Mouse (Mus musculus): ENCODE results near the gene Srgap2. TPM values are rescaled to one million over a fixed set of nuclear protein-coding genes. Genes with fewer than 3 reads are reported as not detected.

The Srgap2 gene
- polyA plus RNA-seq, 1 experiment from 2014 or later, result 16.9 TPM

DNA sequence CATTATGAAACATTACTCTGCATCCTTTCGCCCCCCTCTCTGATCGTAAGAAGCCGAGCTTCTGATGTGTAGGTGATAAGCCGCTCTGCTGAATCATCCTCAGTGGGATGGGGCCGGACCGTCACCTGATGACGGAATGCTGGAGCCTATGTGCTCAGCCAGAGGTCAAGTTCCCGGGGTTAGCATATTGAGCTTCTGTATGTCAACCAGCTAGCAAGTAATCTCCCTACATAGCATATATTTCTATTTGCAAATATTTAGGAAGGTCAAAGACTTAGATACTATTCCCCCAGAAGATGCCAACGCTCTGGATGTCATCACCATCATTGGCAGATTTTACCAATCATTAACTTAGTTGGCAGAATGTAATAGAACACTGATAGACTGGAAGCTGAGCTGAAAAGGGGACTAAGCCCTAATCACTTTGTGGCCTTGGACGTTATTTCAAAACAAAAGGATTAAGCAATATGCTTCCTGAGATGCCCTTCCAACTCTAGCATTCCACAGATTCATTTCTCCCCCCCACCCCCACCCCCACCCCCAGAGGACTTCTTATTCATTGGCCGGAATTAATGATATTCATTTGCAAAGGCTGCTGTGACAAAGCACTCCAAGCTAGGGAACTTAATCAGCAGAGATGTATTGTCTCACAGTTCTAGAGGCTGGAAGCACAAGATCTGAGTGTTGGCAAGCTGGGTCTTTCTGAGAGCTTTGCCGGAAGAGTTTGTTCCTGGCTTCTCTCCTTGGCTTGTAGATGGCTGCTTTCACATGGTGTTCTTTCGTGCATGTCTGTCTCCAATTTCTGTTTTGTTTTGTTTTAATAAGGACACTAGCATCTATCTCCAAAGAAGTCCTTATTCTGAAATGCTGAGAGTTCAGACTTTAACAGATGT is 19.9 kb upstream of the Srgap2 start:
- Histone ChIP-seq H3K27me3 (no peaks in the 10 kb centered on the region), H3K4me1 (peaks cover 4% of the 10 kb centered on the region; the same call in 1 of the 2 replicates), H3K9ac (no peak overlapping the region), H3K27ac (no peak overlapping the region), H3K4me2 (replicated peaks) (no peak overlapping the region), H3K9me3 (replicated peaks) (no peaks in the 10 kb centered on the region), H3K4me3 (no peak overlapping the region), H3K36me3 (no peaks in the 10 kb centered on the region)
- 83% methylated on average over 13 of the region's 13 CpGs for WGBS
- no peak for ATAC-seq (ENCODE audit: low FRiP score)

DNA sequence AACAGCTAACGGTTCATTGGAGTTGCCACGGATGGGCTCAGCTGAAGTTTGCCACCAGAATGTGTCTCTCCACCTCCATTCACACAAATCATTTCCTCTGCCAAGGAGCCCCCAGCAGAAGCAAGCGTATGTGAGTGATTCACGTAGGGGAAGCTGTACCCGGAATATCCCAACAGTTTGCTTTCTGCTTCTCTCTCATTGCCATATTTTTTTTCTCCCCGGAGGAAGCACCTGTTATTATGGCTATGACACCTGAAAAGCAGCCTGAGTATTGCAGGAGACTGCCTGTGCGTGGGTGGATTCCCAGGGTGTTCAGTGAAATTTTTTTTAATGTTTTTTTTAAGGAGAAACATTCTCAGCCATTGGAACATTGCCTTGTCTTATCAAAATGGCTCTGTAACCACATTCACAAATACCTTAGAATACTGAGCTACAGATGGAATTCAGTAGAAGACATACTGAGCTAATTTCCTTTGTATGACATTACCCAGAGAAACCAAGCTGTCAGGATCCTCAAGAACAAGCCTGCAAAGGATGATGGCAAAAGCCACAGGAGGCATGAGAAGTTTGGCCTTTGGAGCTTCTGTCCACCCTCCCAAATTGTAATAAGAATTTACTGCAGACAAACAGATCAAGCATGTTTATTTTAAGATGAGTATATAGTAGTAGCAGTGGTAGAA is 16.9 kb upstream of the Srgap2 start:
- ATAC-seq (ENCODE audit: low FRiP score), result no peak
- no peak overlapping the region for H3K27ac ChIP-seq
- H3K9me3 ChIP-seq (replicated peaks), result no peaks in the 10 kb centered on the region
- H3K4me3 ChIP-seq, result no peak overlapping the region
- no peaks in the 10 kb centered on the region for H3K36me3 ChIP-seq
- no peak overlapping the region for H3K4me2 ChIP-seq (replicated peaks)
- H3K27me3 ChIP-seq, result no peaks in the 10 kb centered on the region
- 80% methylated on average over 7 of the region's 7 CpGs for WGBS
- H3K9ac ChIP-seq, result no peak overlapping the region
- H3K4me1 ChIP-seq, result peaks cover 10% of the 10 kb centered on the region

DNA sequence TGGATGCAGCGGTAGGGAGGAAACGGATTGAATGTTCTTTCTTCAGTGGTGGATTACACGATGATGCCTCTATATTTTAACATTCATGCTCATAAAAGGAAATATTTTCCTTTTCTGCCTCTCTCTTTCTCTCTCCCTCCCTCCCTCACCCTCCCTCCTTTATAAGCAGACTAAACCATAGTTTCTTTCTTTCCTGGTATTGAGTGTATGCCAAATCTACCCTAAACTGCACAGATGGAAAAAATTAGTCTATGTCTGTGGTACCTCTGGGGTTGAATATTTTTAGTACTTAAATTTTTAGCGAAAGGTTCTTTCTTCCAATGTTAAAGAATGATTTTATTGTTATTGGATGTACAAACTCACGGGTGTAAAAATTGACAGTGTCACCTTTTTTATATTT is 14.8 kb upstream of the Srgap2 start:
- Histone ChIP-seq H3K4me2 (replicated peaks) (no peak overlapping the region), H3K27ac (no peak overlapping the region), H3K9me3 (replicated peaks) (no peaks in the 10 kb centered on the region), H3K4me3 (no peak overlapping the region), H3K27me3 (no peaks in the 10 kb centered on the region), H3K9ac (no peak overlapping the region), H3K36me3 (no peaks in the 10 kb centered on the region), H3K4me1 (peaks cover 6% of the 10 kb centered on the region; the same call in 1 of the 2 replicates)
- ATAC-seq (ENCODE audit: low FRiP score), result no peak
- 80% methylated on average over 5 of the region's 5 CpGs for WGBS

GRCm38 (mm10) chr1:131541431-131541830 is 14.3 kb upstream of the Srgap2 start:
- H3K27ac ChIP-seq, result no peak overlapping the region; the same call in 1 of the 2 replicates
- no peaks in the 10 kb centered on the region for H3K27me3 ChIP-seq
- H3K4me1 ChIP-seq, result peaks cover 6% of the 10 kb centered on the region; the same call in 1 of the 2 replicates
- no peaks in the 10 kb centered on the region for H3K36me3 ChIP-seq
- no peak overlapping the region for H3K4me3 ChIP-seq
- no peaks in the 10 kb centered on the region for H3K9me3 ChIP-seq (replicated peaks)
- WGBS, result 47% methylated on average over 3 of the region's 3 CpGs
- no peak for ATAC-seq (ENCODE audit: low FRiP score)
- no peak overlapping the region for H3K4me2 ChIP-seq (replicated peaks)
- no peak overlapping the region for H3K9ac ChIP-seq

DNA sequence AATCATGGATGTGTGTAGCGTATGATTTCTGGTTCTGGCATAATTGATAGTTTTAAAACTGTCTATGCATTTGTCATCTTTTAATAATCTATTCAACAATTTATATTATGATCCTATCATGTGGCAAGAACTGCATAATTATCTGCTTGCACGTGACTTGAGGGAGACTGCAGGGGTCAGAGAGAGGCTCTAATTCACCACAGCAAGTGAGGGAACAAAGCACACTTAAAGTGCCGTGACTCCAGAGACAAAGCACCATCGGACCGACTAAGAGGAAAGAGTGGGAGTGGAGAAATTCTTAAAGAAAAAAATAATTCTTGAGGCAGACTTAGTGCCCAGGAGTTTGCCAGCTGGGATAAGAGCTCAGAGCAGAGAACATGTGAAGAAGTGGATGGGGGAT is 13.6 kb upstream of the Srgap2 start:
- 46% methylated on average over 5 of the region's 5 CpGs for WGBS

GRCm38 (mm10) chr1:131539771-131540170 is 12.6 kb upstream of the Srgap2 start:
- no peak for ATAC-seq (ENCODE audit: low FRiP score)
- no peak overlapping the region for H3K27ac ChIP-seq
- no peak overlapping the region for H3K4me2 ChIP-seq (replicated peaks)
- H3K4me1 ChIP-seq, result peaks cover 6% of the 10 kb centered on the region; the same call in 1 of the 2 replicates
- no peaks in the 10 kb centered on the region for H3K36me3 ChIP-seq
- no peak overlapping the region for H3K4me3 ChIP-seq
- no peak overlapping the region for H3K9ac ChIP-seq
- H3K27me3 ChIP-seq, result no peaks in the 10 kb centered on the region
- 93% methylated on average over 4 of the region's 4 CpGs for WGBS
- no peaks in the 10 kb centered on the region for H3K9me3 ChIP-seq (replicated peaks)

More for the DNA sequence above, 13.6 kb upstream of the Srgap2 start:
- no peaks in the 10 kb centered on the region for H3K9me3 ChIP-seq (replicated peaks)
- H3K27ac ChIP-seq, result no peak overlapping the region
- H3K4me2 ChIP-seq (replicated peaks), result no peak overlapping the region
- ATAC-seq (ENCODE audit: low FRiP score), result no peak
- no peak overlapping the region for H3K4me3 ChIP-seq
- H3K9ac ChIP-seq, result no peak overlapping the region
- H3K27me3 ChIP-seq, result no peaks in the 10 kb centered on the region
- H3K4me1 ChIP-seq, result peaks cover 6% of the 10 kb centered on the region; the same call in 1 of the 2 replicates
- no peaks in the 10 kb centered on the region for H3K36me3 ChIP-seq

DNA sequence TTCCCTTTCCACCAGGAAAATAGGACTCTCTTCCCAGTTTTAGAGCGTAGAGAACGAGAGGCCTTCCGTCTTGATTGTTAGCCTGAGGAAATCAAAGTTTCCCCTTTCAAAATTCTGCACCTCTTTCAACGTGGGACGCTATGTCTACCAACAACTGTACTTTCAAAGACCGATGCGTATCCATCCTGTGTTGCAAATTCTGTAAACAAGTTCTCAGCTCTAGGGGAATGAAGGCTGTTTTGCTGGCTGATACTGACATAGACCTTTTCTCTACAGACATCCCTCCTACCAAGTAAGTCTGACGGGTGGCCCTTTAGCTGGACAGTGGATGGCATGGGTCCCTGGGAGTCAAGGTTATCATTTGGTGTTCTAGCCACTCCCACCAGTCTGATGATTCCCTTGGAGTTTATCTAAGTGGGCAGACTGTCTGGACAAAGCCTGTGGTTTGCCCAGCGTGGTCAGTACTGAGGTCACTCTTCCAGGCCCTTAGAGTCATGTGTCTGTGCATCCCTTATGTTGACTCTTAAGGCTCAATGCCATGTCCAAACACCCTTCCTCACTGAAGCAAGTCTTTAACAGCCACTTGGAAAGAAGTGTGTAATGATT is 1.5 kb upstream of the Srgap2 start:
- Histone ChIP-seq H3K4me3 (peak overlapping the region; percentile 72), H3K9ac (peak overlapping the region; percentile 59), H3K27me3 (no peaks in the 10 kb centered on the region), H3K4me2 (replicated peaks) (peak overlapping the region; percentile 97), H3K36me3 (no peaks in the 10 kb centered on the region), H3K4me1 (peaks cover 34% of the 10 kb centered on the region), H3K9me3 (replicated peaks) (no peaks in the 10 kb centered on the region), H3K27ac (no peak overlapping the region)
- WGBS, result 2% methylated on average over 9 of the region's 9 CpGs
- ATAC-seq (ENCODE audit: low FRiP score), result no peak

DNA sequence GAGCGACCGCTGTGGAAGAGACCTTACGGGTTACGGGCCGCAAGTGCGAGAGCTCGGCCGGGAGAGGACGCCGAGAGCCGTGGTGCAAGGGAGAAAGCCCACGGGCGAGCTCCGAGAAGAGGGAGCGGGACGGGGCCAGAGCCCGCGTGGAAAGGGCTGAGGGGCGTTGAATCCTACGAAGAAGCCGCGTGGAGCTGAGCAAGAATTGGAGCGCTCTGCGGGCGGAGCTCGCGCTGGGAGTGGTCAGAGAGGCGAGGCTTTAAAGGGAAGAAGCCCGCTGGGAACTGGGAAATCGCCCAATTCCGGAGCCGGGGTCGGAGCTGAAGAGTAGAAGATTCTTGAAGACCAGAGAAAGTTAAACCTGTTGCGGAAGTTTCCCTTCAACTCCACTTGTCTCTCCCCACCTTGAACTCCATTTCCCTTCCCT is 942 bp upstream of the Srgap2 start:
- Histone ChIP-seq H3K9ac (peak overlapping the region; percentile 59), H3K4me1 (peaks cover 39% of the 10 kb centered on the region), H3K27ac (peak overlapping the region; percentile 78), H3K27me3 (no peaks in the 10 kb centered on the region), H3K36me3 (no peaks in the 10 kb centered on the region), H3K4me3 (peak overlapping the region; percentile 72), H3K9me3 (replicated peaks) (no peaks in the 10 kb centered on the region), H3K4me2 (replicated peaks) (peak overlapping the region; percentile 97)
- no peak for ATAC-seq (ENCODE audit: low FRiP score)
- WGBS, result under 1% methylated on average over 34 of the region's 34 CpGs

DNA sequence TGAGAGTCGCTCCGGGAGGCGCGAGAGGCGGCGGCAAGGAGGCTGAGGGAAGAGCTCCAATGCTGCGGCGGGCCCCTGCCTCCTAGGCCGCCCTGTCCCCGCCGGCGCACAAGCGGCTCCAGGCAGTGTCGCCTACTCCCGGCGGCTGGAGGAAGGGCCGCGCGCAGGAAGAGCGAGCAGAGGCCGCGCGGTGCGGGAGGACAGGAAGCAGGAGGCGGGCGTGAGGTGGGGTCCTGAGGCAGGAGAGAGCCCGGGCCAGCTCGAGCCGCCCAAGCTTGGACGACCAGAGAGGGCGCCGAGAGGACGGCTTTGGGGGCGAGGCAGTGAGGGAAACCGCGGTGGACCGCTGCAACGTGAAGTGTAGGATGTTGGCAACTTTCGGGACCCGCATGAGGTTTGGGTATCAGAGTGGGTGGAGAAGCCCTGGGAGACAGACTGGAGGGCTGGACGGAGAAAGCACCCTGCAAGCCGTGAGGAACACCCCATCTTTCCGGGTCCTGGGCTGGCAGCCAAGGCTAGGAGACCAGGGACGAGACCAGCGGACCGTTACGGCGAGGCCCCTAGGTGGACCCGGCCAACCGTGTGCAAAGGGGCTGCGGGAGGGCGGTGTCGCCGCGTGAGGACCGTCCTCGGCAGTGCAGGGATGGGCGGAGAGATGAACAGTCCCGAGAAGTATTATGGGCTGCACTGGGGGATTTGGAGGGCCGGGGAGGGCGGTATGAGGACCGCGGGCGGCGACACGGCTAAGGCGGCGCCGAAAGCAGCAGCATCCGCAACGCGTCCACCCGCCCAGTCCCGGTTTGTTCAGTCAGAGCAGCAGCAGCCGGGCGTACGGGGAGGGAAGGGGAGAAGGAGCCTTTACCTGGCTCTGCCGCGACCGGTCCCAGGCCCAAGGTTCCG is 531 bp downstream of the Srgap2 start:
- Histone ChIP-seq H3K4me3 (peak overlapping the region; percentile 87), H3K27me3 (no peaks in the 10 kb centered on the region), H3K9ac (peak overlapping the region; percentile 89), H3K9me3 (replicated peaks) (no peaks in the 10 kb centered on the region), H3K27ac (peak overlapping the region; percentile 94), H3K4me1 (peaks cover 47% of the 10 kb centered on the region), H3K36me3 (no peaks in the 10 kb centered on the region), H3K4me2 (replicated peaks) (peak overlapping the region; percentile 91)
- ATAC-seq (ENCODE audit: low FRiP score), result peak; percentile 53
- WGBS, result under 1% methylated on average over 64 of the region's 81 CpGs

DNA sequence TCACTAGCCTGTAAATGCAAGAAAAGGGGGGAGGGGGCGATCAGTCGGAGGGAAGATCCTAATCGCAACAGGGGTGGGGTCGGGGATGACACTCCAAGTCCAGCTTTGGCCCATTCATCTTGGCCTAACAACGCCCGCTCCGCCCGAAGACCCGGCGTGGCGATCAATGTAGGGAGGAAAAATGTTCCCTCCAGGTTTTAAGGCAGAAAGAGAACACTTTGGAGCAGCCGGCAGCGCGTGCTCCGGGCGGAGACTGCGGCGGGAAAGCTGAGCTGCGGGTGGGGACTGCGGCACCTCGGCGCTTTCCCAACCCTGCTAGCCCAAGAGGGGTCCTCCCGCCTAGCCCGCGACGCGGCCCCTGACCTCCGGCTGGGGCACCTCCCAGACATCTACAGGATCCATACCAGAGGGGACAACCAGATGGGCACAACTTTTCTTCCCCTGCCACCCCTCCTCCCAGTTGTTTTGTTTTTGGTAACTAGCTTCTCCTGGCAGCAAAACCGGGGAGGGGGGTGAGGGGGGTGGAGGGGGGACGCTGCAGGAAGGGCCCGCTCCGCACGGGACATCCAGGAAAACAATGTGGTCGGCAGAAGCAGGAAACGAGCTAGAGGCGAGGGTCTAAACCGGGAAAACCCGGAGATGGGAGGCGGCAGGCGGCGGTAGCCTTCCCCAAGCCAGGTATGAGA is 1.4 kb downstream of the Srgap2 start:
- 0% methylated on average over 38 of the region's 41 CpGs for WGBS
- Histone ChIP-seq H3K4me3 (peak overlapping the region; percentile 87), H3K27me3 (no peaks in the 10 kb centered on the region), H3K4me1 (peaks cover 47% of the 10 kb centered on the region), H3K27ac (peak overlapping the region; percentile 94), H3K4me2 (replicated peaks) (peak overlapping the region; percentile 91), H3K36me3 (no peaks in the 10 kb centered on the region), H3K9me3 (replicated peaks) (no peaks in the 10 kb centered on the region), H3K9ac (peak overlapping the region; percentile 89)
- no peak for ATAC-seq (ENCODE audit: low FRiP score)

DNA sequence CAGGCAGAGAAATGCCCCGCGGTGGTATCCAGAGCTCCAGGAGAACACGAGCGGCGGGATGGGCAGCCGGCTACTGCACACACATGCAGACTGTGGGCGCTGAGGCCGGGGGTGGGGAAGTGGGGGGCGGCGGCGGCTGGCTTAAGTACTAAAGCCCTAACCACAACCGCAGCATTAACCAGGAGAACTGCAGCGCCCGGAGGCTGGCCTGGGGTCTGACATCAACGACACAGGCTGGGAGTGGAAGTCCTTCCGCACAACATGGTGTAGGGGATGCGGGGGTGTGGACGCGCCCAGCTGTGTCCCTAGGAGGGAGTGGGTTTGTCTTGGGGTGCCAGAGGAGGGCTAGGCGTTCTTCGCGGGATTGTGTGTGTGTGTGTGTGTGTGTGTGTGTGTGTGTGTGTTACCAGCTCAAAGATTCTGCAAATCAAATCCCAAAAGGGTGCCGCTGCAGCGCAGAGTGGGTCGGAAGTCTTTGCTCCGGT is 2.0 kb downstream of the Srgap2 start:
- Histone ChIP-seq H3K4me3 (peak overlapping the region; percentile 87), H3K36me3 (no peaks in the 10 kb centered on the region), H3K4me2 (replicated peaks) (peak overlapping the region; percentile 91), H3K27ac (peak overlapping the region; percentile 94), H3K9me3 (replicated peaks) (no peaks in the 10 kb centered on the region), H3K4me1 (peaks cover 47% of the 10 kb centered on the region), H3K27me3 (no peaks in the 10 kb centered on the region), H3K9ac (peak overlapping the region; percentile 89)
- ATAC-seq (ENCODE audit: low FRiP score), result no peak
- WGBS, result 1% methylated on average over 26 of the region's 26 CpGs

Measured in hindbrain, embryonic 12.5 days (tissue).